Mouse (Mus musculus) intestine, embryonic 16.5 days (tissue): ENCODE measurements around the gene Selplg. TPM values are rescaled to one million over a fixed set of nuclear protein-coding genes. Genes with fewer than 3 reads are reported as not detected.
"Not testable (repeated sequence)": the region's sequence is repeated elsewhere in the genome, so short reads cannot be mapped to it uniquely, and the experiment has no call there.

ENCODE experiments used
- ATAC-seq: fragments of 200-750 bp; cut with Nextera tagmentation; 2 replicates; pipeline ENCODE4 v1.8.0; 2017; ENCODE audit warnings: moderate TSS enrichment, moderate library complexity
- H3K27ac ChIP-seq: fragments of 300-500 bp; sonication (generic); 2 replicates; pipeline ENCODE4 v1.5.1; 2014; ENCODE audit warnings: mild to moderate bottlenecking, low read length
- H3K27me3 ChIP-seq: fragments of 300-500 bp; sonication (generic); replicated peaks from 2 replicates; pipeline ENCODE4 v1.6.1; 2014; ENCODE audit warnings: low read length, control low read depth, mixed read lengths; ENCODE audit not compliant: control insufficient read depth, insufficient read depth
- H3K36me3 ChIP-seq: fragments of 300-500 bp; sonication (generic); 2 replicates; pipeline ENCODE4 v1.6.1; 2014; ENCODE audit warnings: low read length, control low read depth; ENCODE audit not compliant: control insufficient read depth, insufficient read depth
- H3K4me1 ChIP-seq: fragments of 300-500 bp; sonication (generic); 2 replicates; pipeline ENCODE4 v1.6.1; 2014; ENCODE audit warnings: low read length, control low read depth, mixed read lengths; ENCODE audit not compliant: control insufficient read depth, insufficient read depth
- H3K4me2 ChIP-seq: fragments of 300-500 bp; sonication (generic); 2 replicates; pipeline ENCODE4 v1.6.1; 2014; ENCODE audit warnings: low read depth, low read length, control low read depth
- H3K4me3 ChIP-seq: fragments of 300-500 bp; sonication (generic); 2 replicates; pipeline ENCODE4 v1.5.1; 2014; ENCODE audit warnings: mild to moderate bottlenecking, low read length
- H3K9ac ChIP-seq: fragments of 300-500 bp; sonication (generic); 2 replicates; pipeline ENCODE4 v1.6.1; 2014; ENCODE audit warnings: low read depth, low read length
- H3K9me3 ChIP-seq: fragments of 300-500 bp; sonication (generic); 2 replicates; pipeline ENCODE4 v1.6.1; 2016; ENCODE audit warnings: low read length, control low read depth; ENCODE audit not compliant: control insufficient read depth
- WGBS: fragments of 180-500 bp; shearing (Covaris S2); extraction: QIAGEN DNeasy Blood & Tissue Kit; methylation state at CpG from one replicate; pipeline ENCODE4 v1.1.7; 2014; 5-methylcytosine and 5-hydroxymethylcytosine counted together
- polyA plus RNA-seq: library from polyadenylated mRNA; unstranded; fragments of >200 nt; fragmentation: Nextera tagmentation; extraction: Ambion mirVana; gene quantifications from 2 replicates; pipeline ENCODE4 v1.2.1, GENCODE M21; 2015

The Selplg gene
- polyA plus RNA-seq, 1 experiment from 2014 or later = 6.8 TPM

GRCm38 (mm10) chr5:113815638-113816152 is 16.7 kb downstream of the Selplg start:
- Histone ChIP-seq H3K27ac (no peak overlapping the region), H3K27me3 (no peaks in the 10 kb centered on the region), H3K9me3 (0 out of 2 replicates have a peak, but pooled peaks cover 3% of the 10 kb centered on the region), H3K36me3 (no peaks in the 10 kb centered on the region), H3K4me2 (no peak overlapping the region), H3K4me3 (no peak overlapping the region), H3K9ac (no peak overlapping the region), H3K4me1 (no peaks in the 10 kb centered on the region)
- WGBS = 14% methylated on average over 15 of the region's 15 CpGs
- peak; percentile 44; the same call in 1 of the 2 replicates for ATAC-seq

GRCm38 (mm10) chr5:113815041-113815389 is 17.4 kb downstream of the Selplg start:
- no peaks in the 10 kb centered on the region for H3K4me1 ChIP-seq
- WGBS = 56% methylated on average over 11 of the region's 11 CpGs
- no peaks in the 10 kb centered on the region for H3K36me3 ChIP-seq
- no peaks in the 10 kb centered on the region for H3K27me3 ChIP-seq
- H3K27ac ChIP-seq = no peak overlapping the region
- H3K4me2 ChIP-seq = no peak overlapping the region
- no peak overlapping the region for H3K9ac ChIP-seq
- H3K4me3 ChIP-seq = no peak overlapping the region
- H3K9me3 ChIP-seq = 0 out of 2 replicates have a peak, but pooled peaks cover 3% of the 10 kb centered on the region
- no peak for ATAC-seq

- no peak overlapping the region for H3K27ac ChIP-seq
- no peak overlapping the region for H3K4me2 ChIP-seq
- ATAC-seq = no peak
- H3K36me3 ChIP-seq = no peaks in the 10 kb centered on the region
- no peaks in the 10 kb centered on the region for H3K4me1 ChIP-seq
- 0 out of 2 replicates have a peak, but pooled peaks cover 3% of the 10 kb centered on the region for H3K9me3 ChIP-seq
- WGBS = 38% methylated on average over 27 of the region's 27 CpGs
- H3K27me3 ChIP-seq = no peaks in the 10 kb centered on the region
- no peak overlapping the region for H3K9ac ChIP-seq
- no peak overlapping the region for H3K4me3 ChIP-seq
Observed at GRCm38 (mm10) chr5:113814111-113815040, 18.1 kb downstream of the Selplg start.

- no peak overlapping the region for H3K4me3 ChIP-seq
- H3K27me3 ChIP-seq = no peaks in the 10 kb centered on the region
- H3K9me3 ChIP-seq = 0 out of 2 replicates have a peak, but pooled peaks cover 3% of the 10 kb centered on the region
- no peaks in the 10 kb centered on the region for H3K36me3 ChIP-seq
- 23% methylated on average over 9 of the region's 9 CpGs for WGBS
- H3K4me2 ChIP-seq = no peak overlapping the region
- ATAC-seq = no peak
- H3K4me1 ChIP-seq = no peaks in the 10 kb centered on the region
- H3K9ac ChIP-seq = no peak overlapping the region
- no peak overlapping the region for H3K27ac ChIP-seq
Observed at GRCm38 (mm10) chr5:113813608-113814007, 18.8 kb downstream of the Selplg start.

GRCm38 (mm10) chr5:113812638-113813037 is 19.8 kb downstream of the Selplg start:
- Histone ChIP-seq H3K4me2 (no peak overlapping the region), H3K27me3 (no peaks in the 10 kb centered on the region), H3K4me3 (no peak overlapping the region), H3K4me1 (0 out of 2 replicates have a peak, but pooled peaks cover 2% of the 10 kb centered on the region), H3K36me3 (no peaks in the 10 kb centered on the region), H3K9me3 (0 out of 2 replicates have a peak, but pooled peaks cover 3% of the 10 kb centered on the region), H3K27ac (no peak overlapping the region), H3K9ac (no peak overlapping the region)
- no peak for ATAC-seq
- WGBS = 93% methylated on average over 2 of the region's 2 CpGs

GRCm38 (mm10) chr5:113811824-113812420 is 20.5 kb downstream of the Selplg start:
- not testable (repeated sequence) for H3K36me3 ChIP-seq, H3K9me3 ChIP-seq, H3K4me1 ChIP-seq, H3K27me3 ChIP-seq, H3K4me3 ChIP-seq, H3K9ac ChIP-seq, H3K27ac ChIP-seq, ATAC-seq, H3K4me2 ChIP-seq
- whole genome bisulfite sequencing = 21% methylated on average over 11 of the region's 12 CpGs

GRCm38 (mm10) chr5:113810111-113810510 is 22.3 kb downstream of the Selplg start:
- ATAC-seq = no peak
- no peaks in the 10 kb centered on the region for H3K27me3 ChIP-seq
- H3K4me1 ChIP-seq = peaks cover 9% of the 10 kb centered on the region; the same call in 1 of the 2 replicates
- H3K4me3 ChIP-seq = no peak overlapping the region
- no peak overlapping the region for H3K4me2 ChIP-seq
- H3K36me3 ChIP-seq = no peaks in the 10 kb centered on the region
- H3K27ac ChIP-seq = no peak overlapping the region
- H3K9ac ChIP-seq = no peak overlapping the region
- WGBS = 82% methylated on average over 4 of the region's 4 CpGs
- 0 out of 2 replicates have a peak, but pooled peaks cover 3% of the 10 kb centered on the region for H3K9me3 ChIP-seq

- Histone ChIP-seq H3K4me2 (no peak overlapping the region), H3K9ac (no peak overlapping the region), H3K4me1 (peaks cover 14% of the 10 kb centered on the region; the same call in 1 of the 2 replicates), H3K27me3 (no peaks in the 10 kb centered on the region), H3K27ac (peak overlapping the region; percentile 45; the same call in 1 of the 2 replicates), H3K9me3 (0 out of 2 replicates have a peak, but pooled peaks cover 3% of the 10 kb centered on the region), H3K4me3 (no peak overlapping the region), H3K36me3 (no peaks in the 10 kb centered on the region)
- WGBS = 69% methylated on average over 2 of the region's 2 CpGs
- ATAC-seq = peak; percentile 41; the same call in 1 of the 2 replicates
Observed at GRCm38 (mm10) chr5:113808177-113808576, 24.3 kb downstream of the Selplg start.

- peak overlapping the region; percentile 45 for H3K27ac ChIP-seq
- WGBS = 59% methylated on average over 9 of the region's 9 CpGs
Observed at GRCm38 (mm10) chr5:113807712-113808111, 24.7 kb downstream of the Selplg start.

More at GRCm38 (mm10) chr5:113807712-113808111, 24.7 kb downstream of the Selplg start:
- Histone ChIP-seq H3K4me2 (no peak overlapping the region), H3K9ac (no peak overlapping the region), H3K27me3 (no peaks in the 10 kb centered on the region), H3K9me3 (0 out of 2 replicates have a peak, but pooled peaks cover 3% of the 10 kb centered on the region), H3K4me3 (no peak overlapping the region), H3K4me1 (peaks cover 14% of the 10 kb centered on the region; the same call in 1 of the 2 replicates), H3K36me3 (no peaks in the 10 kb centered on the region)
- no peak for ATAC-seq
